26 mouse cellular contexts compared by ENCODE assay signal in the genomic region with DNA sequence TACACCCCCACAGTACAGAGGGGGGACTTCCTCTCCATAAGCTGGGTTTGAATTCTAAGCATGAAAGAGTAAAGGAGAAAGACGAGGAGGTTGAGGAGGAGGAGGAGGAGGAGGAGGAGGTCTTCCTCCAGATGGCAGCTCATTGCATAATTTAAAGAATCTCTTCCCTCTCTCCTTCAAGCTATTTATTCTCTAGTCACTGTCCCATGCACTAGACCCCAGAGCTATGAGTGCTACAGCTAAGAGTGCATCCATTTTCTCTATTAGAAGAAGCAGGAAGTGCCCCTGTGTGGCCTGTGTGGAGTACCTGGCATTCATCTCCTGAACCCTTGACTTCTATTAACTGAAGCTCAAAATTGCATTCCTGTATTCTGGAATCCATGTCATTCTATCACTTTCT.
"Had no signal": no experiment of that assay in that cellular context is flagged by ENCODE, and none has a peak within 500 bp of the region (broad histone marks: within the 10 kb centered on the region; RNA-seq: fewer than 3 reads in every experiment).

No protein-coding gene starts in this region.

- ATAC-seq: hindbrain, postnatal 0 days; intestine, embryonic 16.5 days; liver, embryonic 12.5 days had no signal

- H3K9ac ChIP-seq: heart, embryonic 12.5 days; hindbrain, embryonic 13.5 days; hindbrain, embryonic 15.5 days; kidney, embryonic 15.5 days; limb, embryonic 13.5 days; limb, embryonic 15.5 days; liver, embryonic 12.5 days; liver, embryonic 14.5 days had no signal

- H3K4me2 ChIP-seq: heart, embryonic 12.5 days; hindbrain, embryonic 13.5 days; hindbrain, embryonic 15.5 days; kidney, embryonic 15.5 days; limb, embryonic 13.5 days; limb, embryonic 15.5 days; liver, embryonic 12.5 days had no signal

- H3K36me3 ChIP-seq: heart, embryonic 10.5 days; heart, embryonic 12.5 days; hindbrain, embryonic 13.5 days; hindbrain, embryonic 15.5 days; kidney, embryonic 15.5 days; limb, embryonic 13.5 days; limb, embryonic 15.5 days; liver, embryonic 12.5 days had no signal

- H3K4me3 ChIP-seq: gastrocnemius, adult 2 months; heart, embryonic 10.5 days; heart, embryonic 12.5 days; hindbrain, embryonic 13.5 days; hindbrain, embryonic 15.5 days; kidney, embryonic 15.5 days; limb, embryonic 13.5 days; limb, embryonic 15.5 days; liver, embryonic 12.5 days had no signal

- DNase-seq: gastrocnemius, adult 2 months; gastrocnemius, postnatal 10 days; gastrocnemius, postnatal 25 days; heart, adult 18-20 months; heart, postnatal 10 days; heart, postnatal 36 days; kidney, adult 11 months; kidney, adult 2 months; kidney, adult 9 months; kidney, postnatal 14 days; kidney, postnatal 36 days; layer of hippocampus, adult 9-11 months; layer of hippocampus, postnatal 36 days; left cerebral cortex, postnatal 4 days had no signal

- H3K27ac ChIP-seq: gastrocnemius, adult 2 months; heart, embryonic 10.5 days; hindbrain, embryonic 13.5 days; hindbrain, embryonic 15.5 days; hindbrain, postnatal 0 days; kidney, embryonic 15.5 days; kidney, postnatal 0 days; limb, embryonic 13.5 days; limb, embryonic 15.5 days; liver, embryonic 12.5 days; liver, embryonic 14.5 days had no signal

- H3K27me3 ChIP-seq: heart, embryonic 12.5 days; hindbrain, embryonic 13.5 days; hindbrain, embryonic 15.5 days; kidney, embryonic 15.5 days; limb, embryonic 13.5 days; limb, embryonic 15.5 days; liver, embryonic 12.5 days had no signal

- H3K9me3 ChIP-seq: heart, embryonic 10.5 days; heart, embryonic 12.5 days; hindbrain, embryonic 13.5 days; hindbrain, embryonic 15.5 days; kidney, embryonic 15.5 days; limb, embryonic 13.5 days; limb, embryonic 15.5 days; liver, embryonic 12.5 days had no signal

- H3K4me1 ChIP-seq: heart, embryonic 10.5 days; heart, embryonic 12.5 days; hindbrain, embryonic 15.5 days; liver, embryonic 12.5 days had no signal
